Mouse (Mus musculus): ENCODE data around the gene Usp21. TPM values are rescaled to one million over a fixed set of nuclear protein-coding genes. Genes with fewer than 3 reads are reported as not detected.
A peak's percentile ranks its signal among the peaks of the same experiment; 100 is the strongest.

Usp21 gene
- polyA plus RNA-seq, 1 experiment = 40.9 TPM

GRCm38 (mm10) chr1:171238463-171238862, 49.3 kb downstream of the Usp21 start:
- H3K4me1 ChIP-seq (ENCODE audit: control insufficient read depth, insufficient read depth, insufficient read length) = no peaks in the 10 kb centered on the region
- TF ChIP-seq POLR2A (IDR thresholded peaks at IDR 0.05; ENCODE audit: low read depth, low read length) (no peak), CTCF (IDR thresholded peaks at IDR 0.05; ENCODE audit: extremely low read depth, insufficient read depth, insufficient read length, insufficient replicate concordance) (peak; percentile 86)
- DNase-seq (ENCODE audit: low read depth in 1 of 2, low spot score in 2 of 2) = peak in 1 of 2 experiments; percentile 48
- H3K27ac ChIP-seq (ENCODE audit: insufficient read depth, low read length) = no peak overlapping the region
- peaks cover 51% of the 10 kb centered on the region for H3K36me3 ChIP-seq (ENCODE audit: control insufficient read depth, insufficient read depth, low read length)
- no peaks in the 10 kb centered on the region for H3K27me3 ChIP-seq (ENCODE audit: control insufficient read depth, insufficient read depth, low read length)
- 73% methylated on average over 14 of the region's 14 CpGs for WGBS
- H3K4me3 ChIP-seq (ENCODE audit: extremely low read depth, insufficient read depth, insufficient read length) = no peak overlapping the region

- no peak for DNase-seq (ENCODE audit: low read depth in 1 of 2, low spot score in 2 of 2)
- WGBS = 95% methylated on average over 6 of the region's 6 CpGs
- H3K4me1 ChIP-seq (ENCODE audit: control insufficient read depth, insufficient read depth, insufficient read length) = no peaks in the 10 kb centered on the region
- H3K27me3 ChIP-seq (ENCODE audit: control insufficient read depth, insufficient read depth, low read length) = no peaks in the 10 kb centered on the region
- peaks cover 47% of the 10 kb centered on the region for H3K36me3 ChIP-seq (ENCODE audit: control insufficient read depth, insufficient read depth, low read length)
- H3K4me3 ChIP-seq (ENCODE audit: extremely low read depth, insufficient read depth, insufficient read length) = no peak overlapping the region
- TF ChIP-seq CTCF (IDR thresholded peaks at IDR 0.05; ENCODE audit: extremely low read depth, insufficient read depth, insufficient read length, insufficient replicate concordance) (no peak), POLR2A (IDR thresholded peaks at IDR 0.05; ENCODE audit: low read depth, low read length) (no peak)
- no peak overlapping the region for H3K27ac ChIP-seq (ENCODE audit: insufficient read depth, low read length)
Measured at GRCm38 (mm10) chr1:171237438-171237837, 50.4 kb downstream of the Usp21 start.

- TF ChIP-seq POLR2A (IDR thresholded peaks at IDR 0.05; ENCODE audit: low read depth, low read length) (no peak), CTCF (IDR thresholded peaks at IDR 0.05; ENCODE audit: extremely low read depth, insufficient read depth, insufficient read length, insufficient replicate concordance) (no peak)
- peaks cover 5% of the 10 kb centered on the region; the same call in 1 of the 2 replicates for H3K4me1 ChIP-seq (ENCODE audit: control insufficient read depth, insufficient read depth, insufficient read length)
- no peak for DNase-seq (ENCODE audit: low read depth in 1 of 2, low spot score in 2 of 2)
- H3K27me3 ChIP-seq (ENCODE audit: control insufficient read depth, insufficient read depth, low read length) = no peaks in the 10 kb centered on the region
- H3K4me3 ChIP-seq (ENCODE audit: extremely low read depth, insufficient read depth, insufficient read length) = no peak overlapping the region
- 66% methylated on average over 4 of the region's 4 CpGs for WGBS
- H3K27ac ChIP-seq (ENCODE audit: insufficient read depth, low read length) = no peak overlapping the region
- H3K36me3 ChIP-seq (ENCODE audit: control insufficient read depth, insufficient read depth, low read length) = peaks cover 41% of the 10 kb centered on the region
Measured at GRCm38 (mm10) chr1:171235791-171236190, 52.0 kb downstream of the Usp21 start.

GRCm38 (mm10) chr1:171234538-171234937, 53.3 kb downstream of the Usp21 start:
- Histone ChIP-seq H3K27me3 (ENCODE audit: control insufficient read depth, insufficient read depth, low read length) (no peaks in the 10 kb centered on the region), H3K4me3 (ENCODE audit: extremely low read depth, insufficient read depth, insufficient read length) (no peak overlapping the region), H3K36me3 (ENCODE audit: control insufficient read depth, insufficient read depth, low read length) (peaks cover 32% of the 10 kb centered on the region), H3K4me1 (ENCODE audit: control insufficient read depth, insufficient read depth, insufficient read length) (peaks cover 5% of the 10 kb centered on the region; the same call in 1 of the 2 replicates), H3K27ac (ENCODE audit: insufficient read depth, low read length) (peak overlapping the region; percentile 59)
- no peak for DNase-seq (ENCODE audit: low read depth in 1 of 2, low spot score in 2 of 2)
- TF ChIP-seq CTCF (IDR thresholded peaks at IDR 0.05; ENCODE audit: extremely low read depth, insufficient read depth, insufficient read length, insufficient replicate concordance) = no peak
- TF ChIP-seq POLR2A (IDR thresholded peaks at IDR 0.05; ENCODE audit: low read depth, low read length) = no peak
- WGBS = 77% methylated on average over 4 of the region's 4 CpGs

GRCm38 (mm10) chr1:171234126-171234525, 53.7 kb downstream of the Usp21 start, which contains the start of gene Fcer1g:
Gene Fcer1g (minus strand): TSS chr1:171234365.
- H3K4me1 ChIP-seq (ENCODE audit: control insufficient read depth, insufficient read depth, insufficient read length) = peaks cover 5% of the 10 kb centered on the region; the same call in 1 of the 2 replicates
- no peak for DNase-seq (ENCODE audit: low read depth in 1 of 2, low spot score in 2 of 2)

GRCm38 (mm10) chr1:171232800-171233730, 54.7 kb downstream of the Usp21 start:
- H3K27ac ChIP-seq (ENCODE audit: insufficient read depth, low read length) = peak overlapping the region; percentile 58; the same call in 1 of the 2 replicates
- H3K4me1 ChIP-seq (ENCODE audit: control insufficient read depth, insufficient read depth, insufficient read length) = peaks cover 5% of the 10 kb centered on the region; the same call in 1 of the 2 replicates
- H3K36me3 ChIP-seq (ENCODE audit: control insufficient read depth, insufficient read depth, low read length) = peaks cover 29% of the 10 kb centered on the region
- DNase-seq (ENCODE audit: low read depth in 1 of 2, low spot score in 2 of 2) = no peak
- peak overlapping the region; percentile 46; the same call in 1 of the 2 replicates for H3K4me3 ChIP-seq (ENCODE audit: extremely low read depth, insufficient read depth, insufficient read length)
- 65% methylated on average over 12 of the region's 12 CpGs for WGBS
- TF ChIP-seq POLR2A (IDR thresholded peaks at IDR 0.05; ENCODE audit: low read depth, low read length) (no peak), CTCF (IDR thresholded peaks at IDR 0.05; ENCODE audit: extremely low read depth, insufficient read depth, insufficient read length, insufficient replicate concordance) (no peak)
- H3K27me3 ChIP-seq (ENCODE audit: control insufficient read depth, insufficient read depth, low read length) = no peaks in the 10 kb centered on the region

More at GRCm38 (mm10) chr1:171234126-171234525, 53.7 kb downstream of the Usp21 start, which contains the start of gene Fcer1g:
- 13% methylated on average over 14 of the region's 14 CpGs for WGBS
- TF ChIP-seq POLR2A (IDR thresholded peaks at IDR 0.05; ENCODE audit: low read depth, low read length) = no peak
- TF ChIP-seq CTCF (IDR thresholded peaks at IDR 0.05; ENCODE audit: extremely low read depth, insufficient read depth, insufficient read length, insufficient replicate concordance) = no peak
- peak within 1 kb of the TSS; percentile 59 for H3K27ac ChIP-seq (ENCODE audit: insufficient read depth, low read length)
- peaks cover 32% of the 10 kb centered on the region for H3K36me3 ChIP-seq (ENCODE audit: control insufficient read depth, insufficient read depth, low read length)
- no peaks in the 10 kb centered on the region for H3K27me3 ChIP-seq (ENCODE audit: control insufficient read depth, insufficient read depth, low read length)
- H3K4me3 ChIP-seq (ENCODE audit: extremely low read depth, insufficient read depth, insufficient read length) = peak within 1 kb of the TSS; percentile 46

Data from spleen, adult 2 months (tissue).